Mouse (Mus musculus): ENCODE measurements around the gene Emc9.

Emc9 gene

GRCm38 (mm10) chr14:55590748-55591330 is 5.7 kb upstream of the Emc9 start, which contains the start of gene Psme2:
TSS of gene Psme2 (minus strand) at chr14:55591113.
- DNase-seq = peak; percentile 92 to 95

DNA sequence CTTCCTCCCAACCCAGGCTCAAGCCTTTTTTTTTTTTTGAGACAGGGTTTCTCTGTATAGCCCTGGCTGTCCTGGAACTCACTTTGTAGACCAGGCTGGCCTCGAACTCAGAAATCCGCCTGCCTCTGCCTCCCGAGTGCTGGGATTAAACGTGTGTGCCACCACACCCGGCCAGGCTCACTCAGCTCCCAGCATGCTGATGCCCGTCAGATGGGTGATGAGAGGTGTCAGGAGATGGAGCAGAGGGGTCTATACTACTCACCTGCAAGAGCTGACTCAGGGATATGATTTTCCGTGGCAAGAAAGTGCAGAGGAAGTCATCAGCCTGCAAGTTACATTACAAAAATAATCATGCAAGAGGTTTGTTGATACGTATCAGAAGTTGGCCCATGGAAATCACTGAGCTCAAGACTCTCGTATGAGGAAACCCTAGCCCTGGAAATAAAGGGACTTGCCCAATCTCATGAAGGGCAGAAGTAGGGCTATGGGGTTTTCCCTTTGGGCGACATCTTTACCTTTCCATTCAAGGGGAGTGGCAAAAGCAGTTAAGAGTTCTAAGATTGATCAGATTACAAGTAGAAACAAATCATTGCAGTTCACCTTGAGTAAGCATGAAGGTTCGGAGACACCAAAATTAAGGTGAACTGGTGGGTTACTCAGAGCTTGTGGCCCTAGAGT is 4.8 kb upstream of the Emc9 start:
- no peak for DNase-seq

- no peak for DNase-seq
Measured at GRCm38 (mm10) chr14:55589271-55589670, 4.2 kb upstream of the Emc9 start.

DNA sequence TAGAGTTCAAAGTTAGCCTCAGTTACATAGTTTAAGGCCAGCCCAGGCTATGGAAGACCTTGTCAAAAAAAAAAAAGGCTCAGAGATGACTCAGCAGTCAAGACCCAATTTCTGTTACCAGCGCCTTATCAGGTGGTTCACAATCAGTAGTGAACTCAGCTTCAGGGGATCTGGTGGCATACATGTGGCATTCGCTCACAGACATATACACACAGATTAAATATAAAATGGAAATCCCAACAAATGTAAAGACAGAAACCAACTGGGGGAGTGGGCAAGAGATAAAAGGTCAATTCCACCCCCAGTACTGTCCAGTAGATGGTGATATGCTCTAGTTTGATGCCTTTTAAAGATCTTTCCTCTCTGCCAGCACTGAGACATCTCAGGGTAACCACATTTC is 1.0 kb upstream of the Emc9 start:
- DNase-seq = no peak

DNA sequence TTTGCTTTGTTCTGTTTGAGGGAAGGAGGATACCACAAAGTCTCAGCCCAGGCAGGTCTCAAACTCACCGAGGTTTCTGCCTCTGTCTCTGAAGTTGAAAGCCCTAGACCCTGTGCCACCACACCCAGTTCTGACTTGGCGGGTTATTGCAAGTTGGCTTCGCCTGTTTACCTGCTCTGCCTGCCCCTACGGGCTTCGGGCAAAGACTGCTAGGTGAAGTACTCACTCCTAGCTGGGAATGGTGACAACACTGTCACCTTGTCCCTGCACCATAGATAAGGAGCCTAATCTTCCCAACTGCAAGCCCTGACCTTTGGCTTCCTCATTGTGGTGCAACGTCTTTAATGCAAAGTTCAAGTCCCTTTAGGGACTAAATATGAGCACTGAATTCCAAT is 461 bp upstream of the Emc9 start:
- DNase-seq = no peak

DNA sequence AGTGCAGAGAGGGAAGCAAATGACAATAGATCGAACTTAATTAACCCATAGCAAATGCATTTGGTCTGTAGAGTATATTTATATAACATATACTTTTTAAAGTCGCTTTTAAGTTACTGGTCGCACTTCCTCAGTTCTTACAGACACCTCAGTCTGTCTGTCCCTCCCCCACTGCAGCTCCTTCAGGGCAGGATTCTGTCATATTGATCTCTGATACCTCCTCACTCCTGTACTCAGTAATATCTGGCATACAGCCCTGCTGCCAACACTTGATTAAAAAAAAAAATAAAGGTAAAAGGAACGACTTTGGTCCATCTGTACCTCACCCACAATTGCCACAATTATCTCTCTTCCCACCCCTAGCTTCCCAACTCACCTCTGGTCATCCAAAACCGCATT is 800 bp downstream of the Emc9 start:
- DNase-seq = no peak

GRCm38 (mm10) chr14:55581981-55582681 is 3.0 kb downstream of the Emc9 start:
- DNase-seq = no peak

GRCm38 (mm10) chr14:55580731-55581130 is 4.4 kb downstream of the Emc9 start:
- no peak for DNase-seq

DNA sequence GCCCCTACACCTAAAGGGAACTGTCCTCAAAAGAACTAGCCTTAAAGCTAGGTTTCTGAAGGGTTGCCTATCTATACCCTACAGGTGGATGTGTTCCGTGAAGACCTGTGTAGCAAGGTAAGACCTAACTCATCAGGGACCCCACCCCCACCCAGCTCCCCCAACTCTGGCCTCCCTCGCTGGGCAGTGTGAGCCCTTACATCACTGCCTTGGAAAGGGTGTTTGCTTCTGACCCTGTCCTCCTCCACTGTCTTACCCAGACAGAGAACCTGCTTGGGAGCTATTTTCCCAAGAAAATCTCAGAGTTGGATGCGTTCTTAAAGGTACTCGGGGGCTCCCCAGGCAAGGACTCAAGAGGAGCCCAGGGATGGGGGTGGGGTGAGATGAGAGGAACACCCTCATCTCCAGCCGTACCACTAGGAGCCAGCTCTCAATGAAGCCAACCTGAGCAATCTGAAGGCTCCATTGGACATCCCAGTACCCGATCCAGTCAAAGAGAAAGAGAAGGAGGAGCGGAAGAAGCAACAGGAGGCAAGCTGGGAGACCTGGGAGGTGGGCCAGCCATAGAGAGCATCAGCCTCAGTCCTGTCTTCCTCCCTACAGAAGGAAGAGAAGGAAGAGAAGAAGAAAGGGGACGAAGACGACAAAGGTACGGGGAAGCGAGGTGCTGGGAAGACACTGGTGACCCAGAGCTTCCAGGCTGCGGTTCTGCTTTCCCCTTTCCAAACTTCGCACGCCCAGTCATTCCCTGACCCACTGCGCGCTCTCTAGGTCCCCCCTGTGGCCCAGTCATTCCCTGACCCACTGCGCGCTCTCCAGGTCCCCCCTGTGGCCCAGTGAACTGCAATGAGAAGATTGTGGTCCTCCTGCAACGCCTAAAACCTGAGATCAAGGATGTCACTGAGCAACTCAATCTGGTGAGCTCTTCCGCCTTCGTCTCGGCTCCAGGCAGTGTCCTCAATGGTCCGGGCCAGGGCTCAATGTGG is 5.3 kb downstream of the Emc9 start:
- DNase-seq = no peak

DNA sequence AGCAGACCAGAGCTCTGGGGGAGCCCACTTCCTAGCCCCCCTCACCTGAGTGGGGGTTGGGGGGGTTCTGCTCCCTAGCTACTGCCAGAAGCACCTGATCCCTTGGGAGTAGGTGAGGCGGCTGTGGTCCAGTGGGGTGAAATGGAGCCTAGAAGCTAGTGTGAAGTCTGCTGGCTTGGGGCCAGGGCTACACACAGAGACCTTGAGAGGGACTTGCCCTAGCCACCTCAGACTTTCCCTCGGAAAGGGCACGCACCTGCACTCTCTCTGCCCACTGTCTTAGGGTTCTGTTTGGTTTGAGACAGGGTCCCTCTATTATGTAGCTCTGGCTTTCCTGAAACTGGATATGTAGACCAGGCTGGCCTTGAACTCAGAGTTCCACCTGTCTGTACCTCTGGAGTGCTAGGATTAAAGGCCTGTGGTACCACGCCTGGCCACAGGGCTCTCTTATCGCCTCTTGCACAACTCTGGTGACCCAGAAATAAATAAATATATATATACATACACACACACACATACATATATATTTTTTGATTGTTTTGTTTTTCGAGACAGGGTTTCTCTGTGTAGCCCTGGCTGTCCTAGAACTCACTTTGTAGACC is 6.3 kb downstream of the Emc9 start:
- peak; percentile 74 to 83 for DNase-seq

GRCm38 (mm10) chr14:55577871-55578667 is 7.0 kb downstream of the Emc9 start, which contains the start of gene Psme1:
TSS of gene Psme1 (plus strand) at chr14:55578123.
- DNase-seq = peak; percentile 87 to 91

- DNase-seq = peak; percentile 28 to 53
Measured at GRCm38 (mm10) chr14:55576376-55576775, 8.7 kb downstream of the Emc9 start.

DNA sequence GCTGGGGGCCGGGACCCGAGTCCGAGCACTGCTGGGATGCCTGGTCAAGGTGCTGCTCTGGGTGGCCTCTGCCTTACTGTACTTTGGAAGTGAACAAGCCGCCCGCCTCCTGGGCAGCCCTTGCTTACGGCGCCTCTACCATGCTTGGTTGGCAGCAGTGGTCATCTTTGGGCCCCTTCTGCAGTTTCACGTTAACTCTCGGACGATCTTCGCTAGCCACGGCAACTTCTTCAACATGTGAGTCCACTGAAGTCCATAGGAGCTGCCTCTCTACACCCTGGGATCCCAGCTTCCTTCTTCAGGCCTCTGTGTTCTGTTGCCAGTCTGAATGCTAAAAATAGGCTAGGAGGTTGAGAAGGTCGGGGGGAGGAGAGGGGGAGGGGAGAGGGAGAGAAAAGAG is 9.4 kb downstream of the Emc9 start:
- DNase-seq = peak in 1 of 2 experiments; percentile 51

DNA sequence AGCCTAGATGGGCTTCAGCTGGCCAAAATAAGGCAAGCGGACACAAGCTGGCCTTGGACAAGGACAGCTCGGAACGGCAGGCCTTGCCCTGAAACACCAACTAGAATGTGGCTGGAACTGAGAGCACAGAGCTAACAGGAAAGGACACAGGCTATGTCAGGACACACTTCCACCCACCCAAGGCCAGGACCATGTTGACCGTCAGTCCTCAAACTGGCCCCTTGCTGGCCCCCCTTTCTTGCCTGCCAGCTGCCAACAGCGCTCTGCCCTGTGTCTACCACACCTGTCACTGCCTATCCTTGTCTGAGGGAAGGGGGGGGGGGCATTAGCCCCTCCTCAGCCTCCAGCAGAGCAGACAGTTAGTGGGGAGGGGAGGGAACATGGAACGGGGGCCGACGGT is 9.8 kb downstream of the Emc9 start, which contains the start of gene Fitm1:
Gene Fitm1, plus strand, starts transcription at position 316 of the 400 bp plus-strand sequence.
- DNase-seq = no peak

- DNase-seq = no peak
Measured at GRCm38 (mm10) chr14:55571760-55572159, 13.3 kb downstream of the Emc9 start.

DNA sequence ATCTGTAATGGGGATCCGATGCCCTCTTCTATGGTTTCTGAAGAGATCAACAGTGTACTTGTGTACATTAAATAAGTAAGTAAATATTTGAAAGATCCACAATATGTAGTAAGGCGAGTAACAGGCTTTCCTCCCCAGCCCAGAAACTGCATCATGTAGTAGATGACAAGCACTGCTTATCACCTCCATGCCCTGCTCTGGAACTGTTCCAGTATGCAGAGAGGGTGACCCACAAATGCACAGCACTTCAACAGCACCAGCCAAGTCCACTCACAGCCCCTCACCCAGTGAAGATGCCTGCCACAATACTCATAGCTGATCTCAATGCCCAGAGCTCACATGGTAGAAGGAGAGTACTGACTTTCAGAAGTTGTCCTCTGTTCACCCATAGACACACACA is 14.5 kb downstream of the Emc9 start:
- DNase-seq = no peak

GRCm38 (mm10) chr14:55567496-55567895 is 17.6 kb downstream of the Emc9 start:
- no peak for DNase-seq

DNA sequence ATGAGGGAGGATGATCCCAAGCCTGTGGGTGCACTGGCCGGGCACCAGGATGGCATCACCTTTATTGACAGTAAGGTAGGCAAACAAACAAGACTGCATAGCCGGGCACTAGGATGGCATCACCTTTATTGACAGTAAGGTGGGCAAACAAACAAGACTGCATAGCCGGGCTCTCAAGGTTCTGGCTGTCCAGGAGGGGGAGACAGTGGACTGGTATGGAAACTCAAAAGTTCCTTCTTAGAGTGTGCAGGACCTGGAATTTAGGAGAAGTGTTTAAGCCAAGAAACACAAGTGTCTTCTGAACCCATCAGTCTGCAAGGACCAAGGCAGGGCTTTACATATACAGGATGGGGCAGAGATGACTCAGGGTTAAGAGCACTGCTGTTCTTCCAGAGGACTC is 19.4 kb downstream of the Emc9 start:
- no peak for DNase-seq

DNA sequence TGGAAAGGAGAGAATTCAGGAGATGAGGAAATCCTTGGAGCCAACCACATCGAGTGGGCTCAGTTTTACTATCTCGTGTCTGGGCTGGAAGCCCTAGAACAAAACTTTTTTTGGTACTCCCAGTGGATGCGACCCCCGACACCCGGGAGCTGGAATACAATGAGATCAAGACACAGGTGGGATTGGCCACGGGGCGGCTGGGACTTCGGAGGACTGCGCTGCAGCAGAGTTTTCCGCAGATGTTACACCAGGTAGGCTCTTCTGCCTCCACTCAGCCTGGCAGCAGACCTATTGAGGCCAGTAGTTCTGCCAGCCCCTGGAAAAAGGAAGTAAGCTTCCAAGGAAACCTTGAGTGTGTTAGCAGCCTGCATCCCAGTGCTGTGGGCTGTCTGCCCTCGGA is 21.9 kb downstream of the Emc9 start:
- DNase-seq = no peak

- peak in 1 of 2 experiments; percentile 33 for DNase-seq
Measured at GRCm38 (mm10) chr14:55561860-55562259, 23.2 kb downstream of the Emc9 start.
